Mouse (Mus musculus) gastrocnemius, adult 2 months (tissue): ENCODE data around the gene Slc45a3. TPM values are rescaled to one million over a fixed set of nuclear protein-coding genes. Genes with fewer than 3 reads are reported as not detected.

Experiments
- DNase-seq: peaks from one replicate; pipeline ENCODE4 v3.0.0; 2022
- H3K27ac ChIP-seq: fragments of 200-600 bp; 2 replicates; pipeline ENCODE4 v1.8.1; 2022; ENCODE audit warnings: mild to moderate bottlenecking
- H3K4me3 ChIP-seq: fragments of 200-600 bp; 2 replicates; pipeline ENCODE4 v1.8.1; 2022; ENCODE audit warnings: mild to moderate bottlenecking, moderate library complexity
- CTCF ChIP-seq: fragments of 200-600 bp; IDR thresholded peaks from 2 replicates; pipeline ENCODE4 v1.8.1; 2022; ENCODE audit warnings: antibody characterized with exemption, mild to moderate bottlenecking, moderate library complexity
- intact Hi-C: fragments of 180-260 bp; cut with DNase I; formaldehyde crosslinking; loops from one replicate; pipeline ENCODE4 v1.15.1; 2025
- total RNA-seq, 2 experiments: library from RNA; stranded (reverse); gene quantifications; 2 replicates each; pipeline ENCODE4 v1.2.3; 2021

Slc45a3 gene
- total RNA-seq, 2 experiments from 2014 or later = 0.84 to 1.4 TPM

- TF ChIP-seq CTCF = no peak
- intact Hi-C loops = no loop called here
- H3K27ac ChIP-seq = no peak overlapping the region
- no peak overlapping the region for H3K4me3 ChIP-seq
- DNase-seq = no peak
These were observed 64.3 kb downstream of the Slc45a3 start for GRCm38 (mm10) chr1:132026925-132027646.

- no peak overlapping the region for H3K4me3 ChIP-seq
- intact Hi-C loops = no loop called here
- no peak for TF ChIP-seq CTCF
These were observed 65.2 kb downstream of the Slc45a3 start for GRCm38 (mm10) chr1:132027978-132028377.

GRCm38 (mm10) chr1:132028413-132028812, 65.6 kb downstream of the Slc45a3 start:
- DNase-seq = no peak
- no peak for TF ChIP-seq CTCF
- intact Hi-C loops = no loop called here
- Histone ChIP-seq H3K27ac (peak overlapping the region; percentile 49; the same call in 1 of the 2 replicates), H3K4me3 (no peak overlapping the region)

More at GRCm38 (mm10) chr1:132027978-132028377, 65.2 kb downstream of the Slc45a3 start:
- H3K27ac ChIP-seq = peak overlapping the region; percentile 49; the same call in 1 of the 2 replicates
- DNase-seq = no peak

- intact Hi-C loops = no loop called here
These were observed 67.8 kb downstream of the Slc45a3 start for GRCm38 (mm10) chr1:132030574-132030973.

GRCm38 (mm10) chr1:132032172-132032571, 69.4 kb downstream of the Slc45a3 start:
- no peak overlapping the region for H3K4me3 ChIP-seq
- no peak overlapping the region for H3K27ac ChIP-seq
- no peak for TF ChIP-seq CTCF
- no peak for DNase-seq
- intact Hi-C loops = no loop called here

More at GRCm38 (mm10) chr1:132030574-132030973, 67.8 kb downstream of the Slc45a3 start:
- H3K27ac ChIP-seq = no peak overlapping the region
- DNase-seq = no peak
- no peak overlapping the region for H3K4me3 ChIP-seq
- TF ChIP-seq CTCF = peak; percentile 60

Other genes starting within 250 kb of the Slc45a3 start
- gene Slc26a9, start 218.9 kb upstream of the Slc45a3 start, total RNA-seq = not detected
- gene Pm20d1, start 165.6 kb upstream of the Slc45a3 start, total RNA-seq = 1 to 10 TPM in 1 of 2 experiments, under 1 TPM in 1; 0.26 to 1.3 TPM
- gene Slc41a1, start 135.5 kb upstream of the Slc45a3 start, total RNA-seq = 10 to 100 TPM; 34.8 to 56.7 TPM
- 1 to 10 TPM; 5.1 to 7.4 TPM for gene Rab29, start 95.7 kb upstream of the Slc45a3 start, total RNA-seq
- gene Nucks1, start 52.4 kb upstream of the Slc45a3 start, total RNA-seq = 10 to 100 TPM; 61.7 to 71.4 TPM
- gene Elk4, start 44.6 kb downstream of the Slc45a3 start, total RNA-seq = 10 to 100 TPM; 69.6 to 76.1 TPM
- gene Mfsd4a, start 105.1 kb downstream of the Slc45a3 start, total RNA-seq = 1 to 10 TPM; 4.4 to 9.8 TPM
- 1 to 10 TPM; 3.0 to 4.1 TPM for gene Cdk18, start 176.7 kb downstream of the Slc45a3 start, total RNA-seq
- not detected for gene Lemd1, start 228.5 kb downstream of the Slc45a3 start, total RNA-seq
- gene AC124108.1, start 228.5 kb downstream of the Slc45a3 start, total RNA-seq = not detected